Mouse (Mus musculus) kidney, embryonic 15.5 days (tissue): Measurements from ENCODE around the gene Dicer1. TPM values are rescaled to one million over a fixed set of nuclear protein-coding genes. Genes with fewer than 3 reads are reported as not detected.

Experiments used
- ATAC-seq: fragments of 200-750 bp; cut with Nextera tagmentation; replicated peaks from 2 replicates; pipeline ENCODE4 v1.8.0; 2017; ENCODE audit warnings: moderate TSS enrichment; ENCODE audit not compliant: low FRiP score
- H3K27ac ChIP-seq: fragments of 300-500 bp; sonication (generic); 2 replicates; pipeline ENCODE4 v1.5.1; 2015; ENCODE audit warnings: mild to moderate bottlenecking, inconsistent platforms
- H3K27me3 ChIP-seq: fragments of 300-500 bp; sonication (generic); 2 replicates; pipeline ENCODE4 v1.6.1; 2015; ENCODE audit warnings: inconsistent platforms
- H3K36me3 ChIP-seq: fragments of 300-500 bp; sonication (generic); 2 replicates; pipeline ENCODE4 v1.6.1; 2015; ENCODE audit warnings: inconsistent platforms
- H3K4me1 ChIP-seq: fragments of 300-500 bp; sonication (generic); 2 replicates; pipeline ENCODE4 v1.6.1; 2015; ENCODE audit warnings: inconsistent platforms
- H3K4me2 ChIP-seq: fragments of 300-500 bp; sonication (generic); 2 replicates; pipeline ENCODE4 v1.6.1; 2015; ENCODE audit warnings: moderate library complexity, mild to moderate bottlenecking, inconsistent platforms
- H3K4me3 ChIP-seq: fragments of 300-500 bp; sonication (generic); replicated peaks from 2 replicates; pipeline ENCODE4 v1.5.1; 2015; ENCODE audit warnings: mild to moderate bottlenecking, inconsistent platforms
- H3K9ac ChIP-seq: fragments of 300-500 bp; sonication (generic); 2 replicates; pipeline ENCODE4 v1.6.1; 2015; ENCODE audit warnings: mild to moderate bottlenecking, inconsistent platforms
- H3K9me3 ChIP-seq: fragments of 300-500 bp; sonication (generic); replicated peaks from 2 replicates; pipeline ENCODE4 v1.6.1; 2016; ENCODE audit warnings: inconsistent platforms
- WGBS: fragments of 180-500 bp; shearing (Covaris S2); methylation state at CpG from one replicate; pipeline ENCODE4 v1.1.7; 2015; ENCODE audit warnings: mixed read lengths; 5-methylcytosine and 5-hydroxymethylcytosine counted together
- polyA plus RNA-seq: library from polyadenylated mRNA; unstranded; fragments of >200 nt; fragmentation: Nextera tagmentation; extraction: Ambion mirVana; gene quantifications from 2 replicates; pipeline ENCODE4 v1.2.1, GENCODE M21; 2015

Dicer1 gene
- polyA plus RNA-seq, 1 experiment from 2014 or later: 29.8 TPM

- no peaks in the 10 kb centered on the region for H3K27me3 ChIP-seq
- H3K4me1 ChIP-seq: peaks cover 8% of the 10 kb centered on the region; the same call in 1 of the 2 replicates
- no peak overlapping the region for H3K4me3 ChIP-seq
- H3K9ac ChIP-seq: 0 out of 2 replicates have a peak overlapping the region, but pooled peaks have one; percentile 2
- peak; percentile 79 for ATAC-seq
- 20% methylated on average over 8 of the region's 8 CpGs for WGBS
- no peak overlapping the region for H3K4me2 ChIP-seq
- H3K27ac ChIP-seq: peak overlapping the region; percentile 58; the same call in 1 of the 2 replicates
- H3K9me3 ChIP-seq: no peaks in the 10 kb centered on the region
- H3K36me3 ChIP-seq: peaks cover 90% of the 10 kb centered on the region
Measured at GRCm38 (mm10) chr12:104699753-104700152, 52.0 kb downstream of the Dicer1 start.

GRCm38 (mm10) chr12:104695514-104695913 lies 56.2 kb downstream of the Dicer1 start:
- no peak overlapping the region for H3K4me2 ChIP-seq
- peaks cover 8% of the 10 kb centered on the region; the same call in 1 of the 2 replicates for H3K4me1 ChIP-seq
- H3K4me3 ChIP-seq: no peak overlapping the region
- no peaks in the 10 kb centered on the region for H3K9me3 ChIP-seq
- WGBS: 92% methylated on average over 2 of the region's 2 CpGs
- H3K27me3 ChIP-seq: no peaks in the 10 kb centered on the region
- no peak overlapping the region for H3K9ac ChIP-seq
- no peak for ATAC-seq
- H3K27ac ChIP-seq: no peak overlapping the region
- H3K36me3 ChIP-seq: peaks cover 85% of the 10 kb centered on the region

- ATAC-seq: no peak; the same call in 1 of the 2 replicates
- H3K9me3 ChIP-seq: no peaks in the 10 kb centered on the region
- no peaks in the 10 kb centered on the region for H3K4me1 ChIP-seq
- H3K4me2 ChIP-seq: no peak overlapping the region
- H3K9ac ChIP-seq: no peak overlapping the region
- WGBS: 77% methylated on average over 12 of the region's 12 CpGs
- no peak overlapping the region for H3K27ac ChIP-seq
- peaks cover 84% of the 10 kb centered on the region for H3K36me3 ChIP-seq
- H3K4me3 ChIP-seq: no peak overlapping the region
- H3K27me3 ChIP-seq: no peaks in the 10 kb centered on the region
Measured at GRCm38 (mm10) chr12:104692864-104693263, 58.9 kb downstream of the Dicer1 start.

- Histone ChIP-seq H3K4me1 (no peaks in the 10 kb centered on the region), H3K9me3 (no peaks in the 10 kb centered on the region), H3K4me2 (no peak overlapping the region), H3K27me3 (no peaks in the 10 kb centered on the region), H3K9ac (no peak overlapping the region), H3K36me3 (peaks cover 76% of the 10 kb centered on the region), H3K27ac (no peak overlapping the region), H3K4me3 (no peak overlapping the region)
- WGBS: 77% methylated on average over 7 of the region's 7 CpGs
- no peak for ATAC-seq
Measured at GRCm38 (mm10) chr12:104690412-104690811, 61.3 kb downstream of the Dicer1 start.

- Histone ChIP-seq H3K9me3 (no peaks in the 10 kb centered on the region), H3K36me3 (peaks cover 61% of the 10 kb centered on the region), H3K4me2 (no peak overlapping the region), H3K27me3 (no peaks in the 10 kb centered on the region), H3K9ac (no peak overlapping the region), H3K4me1 (no peaks in the 10 kb centered on the region), H3K4me3 (no peak overlapping the region), H3K27ac (no peak overlapping the region)
- no peak for ATAC-seq
- 84% methylated on average over 11 of the region's 11 CpGs for WGBS
Measured at GRCm38 (mm10) chr12:104688870-104689269, 62.9 kb downstream of the Dicer1 start.

- Histone ChIP-seq H3K9me3 (no peaks in the 10 kb centered on the region), H3K36me3 (peaks cover 22% of the 10 kb centered on the region), H3K27ac (no peak overlapping the region), H3K4me3 (no peak overlapping the region), H3K4me1 (no peaks in the 10 kb centered on the region), H3K9ac (no peak overlapping the region), H3K27me3 (no peaks in the 10 kb centered on the region), H3K4me2 (no peak overlapping the region)
- no peak for ATAC-seq
- WGBS: 72% methylated on average over 8 of the region's 8 CpGs
Measured at GRCm38 (mm10) chr12:104684411-104684931, 67.3 kb downstream of the Dicer1 start.

GRCm38 (mm10) chr12:104679819-104680132 lies 72.0 kb downstream of the Dicer1 start:
- Histone ChIP-seq H3K4me2 (no peak overlapping the region), H3K9me3 (no peaks in the 10 kb centered on the region), H3K27ac (no peak overlapping the region), H3K27me3 (0 out of 2 replicates have a peak, but pooled peaks cover 2% of the 10 kb centered on the region), H3K36me3 (no peaks in the 10 kb centered on the region), H3K9ac (no peak overlapping the region), H3K4me3 (no peak overlapping the region), H3K4me1 (peaks cover 12% of the 10 kb centered on the region)
- WGBS: 69% methylated on average over 8 of the region's 8 CpGs
- no peak for ATAC-seq

- no peak overlapping the region for H3K4me2 ChIP-seq
- H3K4me1 ChIP-seq: peaks cover 12% of the 10 kb centered on the region
- no peak for ATAC-seq
- H3K27ac ChIP-seq: no peak overlapping the region
- no peak overlapping the region for H3K9ac ChIP-seq
- 46% methylated on average over 26 of the region's 26 CpGs for WGBS
- 0 out of 2 replicates have a peak, but pooled peaks cover 2% of the 10 kb centered on the region for H3K27me3 ChIP-seq
- no peaks in the 10 kb centered on the region for H3K9me3 ChIP-seq
- H3K4me3 ChIP-seq: no peak overlapping the region
- H3K36me3 ChIP-seq: no peaks in the 10 kb centered on the region
Measured at GRCm38 (mm10) chr12:104679121-104679818, 72.5 kb downstream of the Dicer1 start.

GRCm38 (mm10) chr12:104678462-104678861 lies 73.3 kb downstream of the Dicer1 start:
- H3K4me2 ChIP-seq: no peak overlapping the region
- ATAC-seq: no peak

GRCm38 (mm10) chr12:104677371-104677924 lies 74.3 kb downstream of the Dicer1 start:
- no peaks in the 10 kb centered on the region for H3K9me3 ChIP-seq
- H3K4me2 ChIP-seq: no peak overlapping the region
- WGBS: 94% methylated on average over 9 of the region's 9 CpGs
- 0 out of 2 replicates have a peak, but pooled peaks cover 2% of the 10 kb centered on the region for H3K27me3 ChIP-seq
- peaks cover 14% of the 10 kb centered on the region for H3K4me1 ChIP-seq
- no peaks in the 10 kb centered on the region for H3K36me3 ChIP-seq
- ATAC-seq: no peak; the same call in 1 of the 2 replicates
- H3K9ac ChIP-seq: no peak overlapping the region
- no peak overlapping the region for H3K27ac ChIP-seq
- H3K4me3 ChIP-seq: no peak overlapping the region

More at GRCm38 (mm10) chr12:104678462-104678861, 73.3 kb downstream of the Dicer1 start:
- Histone ChIP-seq H3K27me3 (0 out of 2 replicates have a peak, but pooled peaks cover 2% of the 10 kb centered on the region), H3K4me3 (no peak overlapping the region), H3K4me1 (peaks cover 12% of the 10 kb centered on the region), H3K27ac (no peak overlapping the region), H3K9me3 (no peaks in the 10 kb centered on the region), H3K9ac (no peak overlapping the region), H3K36me3 (no peaks in the 10 kb centered on the region)
- WGBS: 36% methylated on average over 12 of the region's 14 CpGs

- Histone ChIP-seq H3K4me2 (no peak overlapping the region), H3K36me3 (no peaks in the 10 kb centered on the region), H3K9me3 (no peaks in the 10 kb centered on the region), H3K27me3 (0 out of 2 replicates have a peak, but pooled peaks cover 2% of the 10 kb centered on the region), H3K4me1 (peaks cover 17% of the 10 kb centered on the region), H3K4me3 (no peak overlapping the region), H3K9ac (no peak overlapping the region), H3K27ac (no peak overlapping the region)
- WGBS: 74% methylated on average over 13 of the region's 13 CpGs
- no peak; the same call in 1 of the 2 replicates for ATAC-seq
Measured at GRCm38 (mm10) chr12:104676535-104677370, 75.0 kb downstream of the Dicer1 start.
